Mouse (Mus musculus) forebrain, embryonic 16.5 days (tissue): ENCODE data around the gene Tceal1. TPM values are rescaled to one million over a fixed set of nuclear protein-coding genes. Genes with fewer than 3 reads are reported as not detected.
"Not testable (repeated sequence)": the region's sequence is repeated elsewhere in the genome, so short reads cannot be mapped to it uniquely, and the experiment has no call there.

Experiments
- ATAC-seq: fragments of 200-750 bp; cut with Nextera tagmentation; 2 replicates; pipeline ENCODE4 v1.8.0; 2017; ENCODE audit warnings: mild to moderate bottlenecking, moderate library complexity
- H3K27ac ChIP-seq: fragments of 300-500 bp; sonication (generic); 2 replicates; pipeline ENCODE4 v1.5.1; 2014; ENCODE audit warnings: low read length, control low read depth
- H3K27me3 ChIP-seq: fragments of 300-500 bp; sonication (generic); replicated peaks from 2 replicates; pipeline ENCODE4 v1.6.1; 2014; ENCODE audit warnings: low read length; ENCODE audit not compliant: control insufficient read depth, insufficient read depth
- H3K36me3 ChIP-seq: fragments of 300-500 bp; sonication (generic); 2 replicates; pipeline ENCODE4 v1.6.1; 2014; ENCODE audit not compliant: control insufficient read depth, insufficient read depth
- H3K4me1 ChIP-seq: fragments of 300-500 bp; sonication (generic); replicated peaks from 2 replicates; pipeline ENCODE4 v1.6.1; 2014; ENCODE audit warnings: low read length; ENCODE audit not compliant: control insufficient read depth, insufficient read depth
- H3K4me2 ChIP-seq: fragments of 300-500 bp; sonication (generic); 2 replicates; pipeline ENCODE4 v1.6.1; 2014; ENCODE audit warnings: mild to moderate bottlenecking, low read length, control low read depth
- H3K4me3 ChIP-seq: fragments of 300-500 bp; sonication (generic); replicated peaks from 2 replicates; pipeline ENCODE4 v1.5.1; 2014; ENCODE audit warnings: mild to moderate bottlenecking, low read length, control low read depth
- H3K9ac ChIP-seq: fragments of 300-500 bp; sonication (generic); replicated peaks from 2 replicates; pipeline ENCODE4 v1.6.1; 2014; ENCODE audit warnings: low read depth, low read length, control low read depth
- H3K9me3 ChIP-seq: fragments of 300-500 bp; sonication (generic); 2 replicates; pipeline ENCODE4 v1.6.1; 2016; ENCODE audit warnings: low read length; ENCODE audit not compliant: control insufficient read depth
- WGBS: fragments of 180-500 bp; shearing (Covaris S2); extraction: QIAGEN DNeasy Blood & Tissue Kit; methylation state at CpG from one replicate; pipeline ENCODE4 v1.1.7; 2014; 5-methylcytosine and 5-hydroxymethylcytosine counted together
- polyA plus RNA-seq: library from polyadenylated mRNA; unstranded; fragments of >200 nt; fragmentation: Nextera tagmentation; extraction: Ambion mirVana; gene quantifications from 2 replicates; pipeline ENCODE4 v1.2.1, GENCODE M21; 2015

The Tceal1 gene
- polyA plus RNA-seq, 1 experiment from 2014 or later = 21.5 TPM

DNA sequence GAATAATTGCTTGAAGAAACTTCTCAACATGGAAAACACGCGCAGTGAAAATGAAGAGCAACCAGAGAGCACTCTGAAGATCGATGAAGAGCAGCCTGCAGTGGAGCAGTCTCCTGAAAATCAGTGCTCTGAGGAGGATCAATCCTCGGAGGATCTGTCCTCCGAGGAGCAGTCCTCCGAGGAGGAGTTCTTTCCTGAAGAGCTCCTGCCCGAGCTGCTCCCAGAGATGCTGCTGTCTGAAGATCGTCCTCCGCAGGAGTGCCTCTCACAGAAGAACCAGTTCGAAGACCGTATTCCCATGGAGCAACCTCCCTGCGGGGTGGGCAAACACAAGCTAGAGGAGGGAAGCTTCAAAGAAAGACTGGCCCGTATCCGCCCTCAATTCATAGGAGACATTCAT lies 1.0 kb downstream of the Tceal1 start:
- 22% methylated on average over 14 of the region's 14 CpGs for WGBS
- Histone ChIP-seq H3K27ac (peak overlapping the region; percentile 89), H3K36me3 (no peaks in the 10 kb centered on the region), H3K4me2 (peak overlapping the region; percentile 61), H3K4me3 (peak overlapping the region; percentile 57), H3K27me3 (no peaks in the 10 kb centered on the region), H3K4me1 (0 out of 2 replicates have a peak, but pooled peaks cover 3% of the 10 kb centered on the region), H3K9ac (peak overlapping the region; percentile 69), H3K9me3 (no peaks in the 10 kb centered on the region)
- ATAC-seq = peak; percentile 32

GRCm38 (mm10) chrX:136714742-136715474 lies 7.1 kb downstream of the Tceal1 start:
- WGBS = 23% methylated on average over 2 of the region's 3 CpGs

DNA sequence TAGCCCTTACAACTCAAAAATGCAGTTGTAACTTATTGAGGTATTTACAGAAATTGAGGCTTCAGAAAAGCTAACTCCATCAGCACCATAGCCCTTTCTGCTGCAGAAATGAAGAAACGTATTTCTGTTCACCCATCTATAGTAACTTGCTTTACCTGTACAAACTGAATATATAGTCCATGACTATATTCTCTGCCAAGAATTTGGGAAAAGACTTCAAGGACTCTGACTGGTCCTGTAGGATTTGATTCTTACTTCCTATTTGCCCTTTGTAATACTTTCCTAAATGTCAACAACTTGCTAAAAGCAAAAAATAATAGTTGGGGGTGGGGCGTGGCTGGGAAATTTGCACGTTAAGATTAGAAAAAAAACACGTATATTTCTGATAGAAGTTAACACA lies 24.2 kb downstream of the Tceal1 start:
- H3K36me3 ChIP-seq = peaks cover 5% of the 10 kb centered on the region
- no peak for ATAC-seq
- no peaks in the 10 kb centered on the region for H3K9me3 ChIP-seq
- no peak overlapping the region for H3K27ac ChIP-seq
- no peak overlapping the region for H3K9ac ChIP-seq
- no peaks in the 10 kb centered on the region for H3K27me3 ChIP-seq
- H3K4me1 ChIP-seq = no peaks in the 10 kb centered on the region
- H3K4me3 ChIP-seq = no peak overlapping the region
- 86% methylated on average over 4 of the region's 4 CpGs for WGBS
- H3K4me2 ChIP-seq = no peak overlapping the region

More at GRCm38 (mm10) chrX:136714742-136715474, 7.1 kb downstream of the Tceal1 start:
- not testable (repeated sequence) for H3K4me1 ChIP-seq, H3K4me2 ChIP-seq, H3K27ac ChIP-seq, H3K9ac ChIP-seq, H3K27me3 ChIP-seq, H3K4me3 ChIP-seq, H3K9me3 ChIP-seq, H3K36me3 ChIP-seq
- peak; percentile 90 for ATAC-seq

DNA sequence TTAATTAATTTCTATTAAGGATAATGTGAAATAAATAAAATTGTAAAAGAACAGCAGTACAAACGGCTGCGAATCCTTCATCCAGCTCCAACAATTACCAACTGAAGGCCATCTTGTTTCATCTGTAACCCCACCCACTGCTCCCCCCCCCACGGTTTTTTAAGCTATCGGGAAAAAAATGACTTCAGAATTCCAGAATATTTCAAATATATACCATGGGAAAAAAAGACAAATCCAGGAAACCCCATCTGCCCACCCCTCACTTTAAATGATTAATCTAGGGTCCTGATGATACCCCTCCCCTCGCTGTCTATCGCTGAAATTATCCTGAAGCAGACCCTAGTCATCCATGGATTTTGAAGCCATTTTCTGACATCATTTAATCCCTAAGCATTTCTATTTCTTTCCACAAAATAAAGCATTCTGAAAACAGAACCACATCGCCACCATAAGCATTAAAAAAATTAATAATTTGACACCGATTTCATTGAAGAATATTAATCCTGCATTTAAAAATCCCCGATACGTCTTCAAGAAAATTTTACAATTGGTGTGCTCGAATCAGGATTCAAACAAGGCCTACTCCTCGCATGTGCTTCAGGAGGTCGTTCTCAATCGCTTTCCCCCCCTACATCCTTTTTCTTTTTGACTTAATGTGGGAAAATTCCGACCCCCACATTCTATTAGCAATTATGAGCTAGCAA lies 32.5 kb downstream of the Tceal1 start:
- Histone ChIP-seq H3K4me2 (peak overlapping the region; percentile 39), H3K27me3 (no peaks in the 10 kb centered on the region), H3K36me3 (no peaks in the 10 kb centered on the region), H3K9ac (peak overlapping the region; percentile 63), H3K9me3 (no peaks in the 10 kb centered on the region), H3K4me1 (peaks cover 10% of the 10 kb centered on the region), H3K4me3 (peak overlapping the region; percentile 61), H3K27ac (peak overlapping the region; percentile 79)
- WGBS = 18% methylated on average over 15 of the region's 15 CpGs
- no peak for ATAC-seq

- H3K36me3 ChIP-seq = no peaks in the 10 kb centered on the region
- peaks cover 10% of the 10 kb centered on the region for H3K4me1 ChIP-seq
- peak overlapping the region; percentile 61 for H3K4me3 ChIP-seq
- H3K9ac ChIP-seq = peak overlapping the region; percentile 63
- 21% methylated on average over 39 of the region's 39 CpGs for WGBS
- peak overlapping the region; percentile 94 for H3K27ac ChIP-seq
- peak overlapping the region; percentile 39; the same call in 1 of the 2 replicates for H3K4me2 ChIP-seq
- no peaks in the 10 kb centered on the region for H3K9me3 ChIP-seq
- peak; percentile 97 for ATAC-seq
- no peaks in the 10 kb centered on the region for H3K27me3 ChIP-seq
These were observed 33.2 kb downstream of the Tceal1 start for GRCm38 (mm10) chrX:136740791-136741650.

DNA sequence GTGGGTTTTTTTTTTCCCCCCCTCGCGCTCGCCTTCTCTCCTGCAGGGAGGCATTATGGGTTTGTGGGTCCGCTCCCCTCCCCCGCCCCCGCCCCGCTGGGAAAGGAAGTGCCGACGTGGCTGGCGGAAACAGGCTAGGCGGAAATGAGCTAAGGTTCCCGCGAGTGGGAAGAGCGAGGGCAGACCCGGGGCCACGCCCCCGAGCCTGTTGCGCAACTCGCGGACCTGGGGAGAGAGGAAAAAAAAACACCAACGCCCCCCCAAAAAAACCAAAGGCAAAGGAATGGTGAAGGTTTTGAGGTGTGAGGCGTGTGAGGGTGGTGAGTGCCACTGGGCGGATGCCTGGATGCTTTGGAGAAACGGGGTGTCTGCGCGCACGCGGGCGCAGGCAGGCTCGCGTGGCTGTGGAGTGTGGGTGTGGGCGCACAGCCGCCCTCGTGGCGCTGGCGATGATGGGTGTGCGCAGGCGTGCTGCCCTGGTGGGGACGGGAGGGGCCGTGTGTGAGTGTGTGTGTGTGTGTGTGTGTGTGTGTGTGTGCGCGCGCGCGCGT lies 33.9 kb downstream of the Tceal1 start:
- Histone ChIP-seq H3K4me1 (peaks cover 10% of the 10 kb centered on the region), H3K4me3 (peak overlapping the region; percentile 52), H3K9me3 (no peaks in the 10 kb centered on the region), H3K4me2 (peak overlapping the region; percentile 63), H3K36me3 (no peaks in the 10 kb centered on the region), H3K27ac (peak overlapping the region; percentile 94), H3K27me3 (no peaks in the 10 kb centered on the region), H3K9ac (peak overlapping the region; percentile 56)
- WGBS = 27% methylated on average over 44 of the region's 46 CpGs
- peak; percentile 68 for ATAC-seq

- peak overlapping the region; percentile 52 for H3K4me3 ChIP-seq
- peak overlapping the region; percentile 56 for H3K9ac ChIP-seq
- H3K27ac ChIP-seq = peak overlapping the region; percentile 94
- H3K4me1 ChIP-seq = peaks cover 10% of the 10 kb centered on the region
- no peaks in the 10 kb centered on the region for H3K27me3 ChIP-seq
- ATAC-seq = no peak
- H3K4me2 ChIP-seq = peak overlapping the region; percentile 63
- H3K9me3 ChIP-seq = no peaks in the 10 kb centered on the region
- 23% methylated on average over 10 of the region's 10 CpGs for WGBS
- no peaks in the 10 kb centered on the region; the same call in 1 of the 2 replicates for H3K36me3 ChIP-seq
These were observed 34.5 kb downstream of the Tceal1 start for GRCm38 (mm10) chrX:136742241-136742640.

- ATAC-seq = no peak
- H3K4me2 ChIP-seq = peak overlapping the region; percentile 63
- WGBS = 28% methylated on average over 5 of the region's 5 CpGs
- H3K9ac ChIP-seq = peak overlapping the region; percentile 56
- H3K27me3 ChIP-seq = no peaks in the 10 kb centered on the region
- H3K27ac ChIP-seq = peak overlapping the region; percentile 94
- H3K36me3 ChIP-seq = no peaks in the 10 kb centered on the region; the same call in 1 of the 2 replicates
- no peaks in the 10 kb centered on the region for H3K9me3 ChIP-seq
- H3K4me1 ChIP-seq = peaks cover 10% of the 10 kb centered on the region
- H3K4me3 ChIP-seq = peak overlapping the region; percentile 52
These were observed 34.9 kb downstream of the Tceal1 start for GRCm38 (mm10) chrX:136742661-136743103.
